Mouse (Mus musculus): ENCODE data around the gene Cd151.

DNA sequence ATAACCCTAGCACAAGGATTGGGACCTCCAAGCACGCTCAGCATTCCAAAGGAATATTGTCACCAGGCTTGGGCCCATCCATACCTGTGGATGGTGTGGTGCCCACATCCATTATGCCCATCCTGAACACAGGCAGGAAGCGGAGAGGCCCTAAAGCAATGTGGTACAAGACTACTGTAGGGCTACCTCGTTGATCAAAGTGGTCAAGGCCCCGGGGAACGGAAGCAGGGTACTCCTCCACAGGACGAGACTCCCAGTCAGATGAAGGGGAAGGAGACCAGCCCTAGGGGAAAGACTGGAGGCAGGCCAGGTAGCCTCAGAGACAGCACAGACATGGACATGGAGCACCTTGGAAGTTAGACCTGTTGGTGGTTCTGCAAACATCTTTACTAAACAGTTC is 5.6 kb downstream of the Cd151 start:
- TF ChIP-seq CTCF (IDR thresholded peaks at IDR 0.05; ENCODE audit: low read depth, low read length): no peak
- no peak for TF ChIP-seq POLR2A (IDR thresholded peaks at IDR 0.05; ENCODE audit: extremely low read depth, insufficient read depth, low read length)
